16 mouse cellular contexts compared by ENCODE assay signal in the genomic region with DNA sequence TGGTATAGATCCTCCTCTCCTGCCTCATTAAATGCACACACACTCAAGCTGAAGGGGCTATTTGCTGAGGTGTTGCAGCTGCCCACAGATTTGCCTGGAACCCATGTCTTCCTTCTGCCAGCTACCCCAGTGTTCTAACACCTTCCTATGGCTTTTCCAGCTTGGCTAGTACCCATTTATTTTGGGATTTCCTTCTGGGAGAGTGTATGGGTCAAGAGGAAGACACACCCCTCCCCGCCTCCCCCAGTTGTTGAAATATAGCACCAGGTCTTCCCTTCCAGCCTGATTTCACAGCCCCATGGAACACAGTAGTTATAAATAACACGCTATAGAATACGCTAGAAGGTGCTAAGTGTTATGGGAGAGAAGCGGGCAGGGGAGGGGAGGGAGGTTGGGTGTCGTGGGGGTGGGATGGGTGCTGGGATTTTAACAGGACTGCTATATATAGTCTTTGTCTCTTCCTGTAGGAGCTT. TPM values are rescaled to one million over a fixed set of nuclear protein-coding genes. Genes with fewer than 3 reads are reported as not detected.
DNase-seq lines count a peak whose midpoint lies in the region; ATAC-seq lines count a peak whose summit lies in the region.
"Had no signal": no experiment of that assay in that cellular context is flagged by ENCODE, and none has a peak within 500 bp of the region (broad histone marks: within the 10 kb centered on the region; RNA-seq: fewer than 3 reads in every experiment).

No protein-coding gene starts in this region.

- WGBS in kidney, embryonic 15.5 days, result 41% methylated on average over 5 of the region's 5 CpGs

- no peak overlapping the region for H3K9ac ChIP-seq in kidney, embryonic 15.5 days
- H3K9ac ChIP-seq: intestine, embryonic 15.5 days; neural tube, embryonic 15.5 days had no signal

- H3K4me1 ChIP-seq in kidney, embryonic 15.5 days, result peaks cover 57% of the 10 kb centered on the region

- H3K27ac ChIP-seq in kidney, embryonic 15.5 days, result peak overlapping the region; percentile 16; the same call in 1 of the 2 replicates
- H3K27ac ChIP-seq: layer of hippocampus, adult 2 months; neural tube, embryonic 15.5 days had no signal

- peak; percentile 55 for DNase-seq in gastrocnemius, adult 18-20 months (ENCODE audit: low spot score)
- no peak for DNase-seq in gastrocnemius, postnatal 10 days
- DNase-seq in kidney, adult 8-10 months, result no peak
- peak; percentile 10 to 19 for DNase-seq in frontal cortex, postnatal 25 days (ENCODE audit: low spot score in 2 of 2)
- peak; percentile 33 to 59 for DNase-seq in right cerebral cortex, postnatal 10 days (ENCODE audit: low spot score in 2 of 2)
- DNase-seq in ovary, postnatal 36 days (ENCODE audit: low spot score), result no peak
- DNase-seq: cerebellum, adult 9-10 months; thymus, adult 18-20 months had no signal

- H3K4me2 ChIP-seq in kidney, embryonic 15.5 days, result no peak overlapping the region
- H3K4me2 ChIP-seq: intestine, embryonic 15.5 days; neural tube, embryonic 15.5 days had no signal

- H3K9me3 ChIP-seq in kidney, embryonic 15.5 days (replicated peaks), result no peaks in the 10 kb centered on the region
- H3K9me3 ChIP-seq: intestine, embryonic 15.5 days; neural tube, embryonic 15.5 days had no signal

- H3K4me3 ChIP-seq in kidney, embryonic 15.5 days (replicated peaks), result no peak overlapping the region
- H3K4me3 ChIP-seq: intestine, embryonic 15.5 days; layer of hippocampus, adult 2 months; neural tube, embryonic 15.5 days had no signal

- H3K27me3 ChIP-seq in kidney, embryonic 15.5 days, result no peaks in the 10 kb centered on the region
- H3K27me3 ChIP-seq: intestine, embryonic 15.5 days had no signal

- no peak for ATAC-seq in kidney, embryonic 15.5 days (replicated peaks; ENCODE audit: low FRiP score)
- ATAC-seq in inflammation-experienced regulatory T-cells, adult 6 months, result no peak

- H3K36me3 ChIP-seq in kidney, embryonic 15.5 days, result no peaks in the 10 kb centered on the region
- H3K36me3 ChIP-seq: G1E; intestine, embryonic 15.5 days; neural tube, embryonic 15.5 days had no signal

RNA-seq across cellular contexts. Expression of a gene that starts 57.4 kb away (rescaled TPM):
- not detected for total RNA-seq in gastrocnemius, adult 18-20 months (2021)
- not detected for total RNA-seq in gastrocnemius, postnatal 10 days (2021)
- not detected in 2 replicates for polyA plus RNA-seq in kidney, embryonic 15.5 days (2015; fragmentation: Nextera tagmentation; extraction: Ambion mirVana)
- polyA plus RNA-seq in inflammation-experienced regulatory T-cells, adult 6 months (2017; shearing (Covaris generic)), result not detected
- total RNA-seq: G1E; heart, adult 18-20 months; layer of hippocampus, adult 2 months; megakaryocyte, adult 5-6 weeks had no signal
- polyA plus RNA-seq: G1E; intestine, embryonic 15.5 days; neural tube, embryonic 15.5 days had no signal

Comparison
In these comparisons a context has a peak if more than half of its experiments do, and no peak if none do; other contexts are left out.
1. DNase-seq: peak in gastrocnemius, adult 18-20 months (single experiment), frontal cortex, postnatal 25 days (2 of 2) and right cerebral cortex, postnatal 10 days (2 of 2); none in gastrocnemius, postnatal 10 days (single experiment), kidney, adult 8-10 months (0 of 2) and ovary, postnatal 36 days (single experiment).